Mouse (Mus musculus): ENCODE results near the gene Kif15. TPM values are rescaled to one million over a fixed set of nuclear protein-coding genes. Genes with fewer than 3 reads are reported as not detected.

The Kif15 gene
- polyA plus RNA-seq, 1 experiment from 2014 or later = 34.4 TPM

GRCm38 (mm10) chr9:123004718-123005117 is 53.9 kb downstream of the Kif15 start:
- 97% methylated on average over 2 of the region's 2 CpGs for WGBS
- H3K9ac ChIP-seq (ENCODE audit: low read depth, low read length) = no peak overlapping the region

GRCm38 (mm10) chr9:123006071-123006470 is 55.2 kb downstream of the Kif15 start:
- WGBS = 62% methylated on average over 6 of the region's 6 CpGs
- no peaks in the 10 kb centered on the region for H3K27me3 ChIP-seq (replicated peaks; ENCODE audit: control insufficient read depth, insufficient read depth, low read length)
- H3K9me3 ChIP-seq (ENCODE audit: control insufficient read depth, low read length) = no peaks in the 10 kb centered on the region
- no peak overlapping the region for H3K4me3 ChIP-seq (ENCODE audit: low read length)
- no peak overlapping the region for H3K4me2 ChIP-seq (ENCODE audit: low read depth, low read length)
- H3K27ac ChIP-seq (ENCODE audit: low read length) = no peak overlapping the region
- H3K9ac ChIP-seq (ENCODE audit: low read depth, low read length) = no peak overlapping the region
- ATAC-seq = no peak
- peaks cover 11% of the 10 kb centered on the region for H3K36me3 ChIP-seq (ENCODE audit: control insufficient read depth, insufficient read depth, low read length)
- H3K4me1 ChIP-seq (ENCODE audit: control insufficient read depth, insufficient read depth, low read length) = no peaks in the 10 kb centered on the region

More at GRCm38 (mm10) chr9:123004718-123005117, 53.9 kb downstream of the Kif15 start:
- no peak overlapping the region for H3K4me3 ChIP-seq (ENCODE audit: low read length)
- H3K9me3 ChIP-seq (ENCODE audit: control insufficient read depth, low read length) = no peaks in the 10 kb centered on the region
- ATAC-seq = no peak
- no peak overlapping the region for H3K27ac ChIP-seq (ENCODE audit: low read length)
- no peak overlapping the region for H3K4me2 ChIP-seq (ENCODE audit: low read depth, low read length)
- peaks cover 11% of the 10 kb centered on the region for H3K36me3 ChIP-seq (ENCODE audit: control insufficient read depth, insufficient read depth, low read length)
- no peaks in the 10 kb centered on the region for H3K4me1 ChIP-seq (ENCODE audit: control insufficient read depth, insufficient read depth, low read length)
- no peaks in the 10 kb centered on the region for H3K27me3 ChIP-seq (replicated peaks; ENCODE audit: control insufficient read depth, insufficient read depth, low read length)

- peak within 1 kb of the TSS; percentile 79 for H3K4me3 ChIP-seq (ENCODE audit: low read length)
- ATAC-seq = peak; percentile 99
- H3K4me1 ChIP-seq (ENCODE audit: control insufficient read depth, insufficient read depth, low read length) = peaks cover 14% of the 10 kb centered on the region
- peak within 1 kb of the TSS; percentile 86 for H3K4me2 ChIP-seq (ENCODE audit: low read depth, low read length)
- H3K27me3 ChIP-seq (replicated peaks; ENCODE audit: control insufficient read depth, insufficient read depth, low read length) = no peaks in the 10 kb centered on the region
- no peaks in the 10 kb centered on the region for H3K36me3 ChIP-seq (ENCODE audit: control insufficient read depth, insufficient read depth, low read length)
- under 1% methylated on average over 54 of the region's 69 CpGs for WGBS
- peak within 1 kb of the TSS; percentile 97 for H3K27ac ChIP-seq (ENCODE audit: low read length)
- no peaks in the 10 kb centered on the region for H3K9me3 ChIP-seq (ENCODE audit: control insufficient read depth, low read length)
- H3K9ac ChIP-seq (ENCODE audit: low read depth, low read length) = peak within 1 kb of the TSS; percentile 83
These were observed 70.3 kb downstream of the Kif15 start, which contains the start of gene Tmem42 for GRCm38 (mm10) chr9:123020995-123021631. Gene Tmem42 (plus strand): TSS chr9:123021326.

- Histone ChIP-seq H3K9me3 (ENCODE audit: control insufficient read depth, low read length) (no peaks in the 10 kb centered on the region), H3K36me3 (ENCODE audit: control insufficient read depth, insufficient read depth, low read length) (no peaks in the 10 kb centered on the region), H3K27ac (ENCODE audit: low read length) (no peak overlapping the region), H3K27me3 (replicated peaks; ENCODE audit: control insufficient read depth, insufficient read depth, low read length) (no peaks in the 10 kb centered on the region), H3K4me1 (ENCODE audit: control insufficient read depth, insufficient read depth, low read length) (peaks cover 14% of the 10 kb centered on the region), H3K4me2 (ENCODE audit: low read depth, low read length) (peak overlapping the region; percentile 86), H3K9ac (ENCODE audit: low read depth, low read length) (peak overlapping the region; percentile 83), H3K4me3 (ENCODE audit: low read length) (peak overlapping the region; percentile 79)
- ATAC-seq = no peak
- 33% methylated on average over 18 of the region's 24 CpGs for WGBS
These were observed 71.0 kb downstream of the Kif15 start for GRCm38 (mm10) chr9:123021636-123022379.

- no peaks in the 10 kb centered on the region for H3K9me3 ChIP-seq (ENCODE audit: control insufficient read depth, low read length)
- no peaks in the 10 kb centered on the region for H3K27me3 ChIP-seq (replicated peaks; ENCODE audit: control insufficient read depth, insufficient read depth, low read length)
- H3K4me2 ChIP-seq (ENCODE audit: low read depth, low read length) = no peak overlapping the region
- no peak overlapping the region for H3K27ac ChIP-seq (ENCODE audit: low read length)
- whole genome bisulfite sequencing = 84% methylated on average over 2 of the region's 2 CpGs
- H3K4me1 ChIP-seq (ENCODE audit: control insufficient read depth, insufficient read depth, low read length) = peaks cover 13% of the 10 kb centered on the region
- no peak overlapping the region for H3K9ac ChIP-seq (ENCODE audit: low read depth, low read length)
- H3K4me3 ChIP-seq (ENCODE audit: low read length) = no peak overlapping the region
- H3K36me3 ChIP-seq (ENCODE audit: control insufficient read depth, insufficient read depth, low read length) = no peaks in the 10 kb centered on the region
- no peak for ATAC-seq
These were observed 73.4 kb downstream of the Kif15 start for GRCm38 (mm10) chr9:123024201-123024600.

- no peak overlapping the region for H3K27ac ChIP-seq (ENCODE audit: low read length)
- WGBS = 72% methylated on average over 13 of the region's 13 CpGs
These were observed 80.8 kb downstream of the Kif15 start for GRCm38 (mm10) chr9:123031496-123032246.

GRCm38 (mm10) chr9:123034426-123034825 is 83.6 kb downstream of the Kif15 start, which contains the start of gene Tgm4:
Gene Tgm4 (plus strand): TSS chr9:123034726.
- no peaks in the 10 kb centered on the region for H3K4me1 ChIP-seq (ENCODE audit: control insufficient read depth, insufficient read depth, low read length)
- H3K4me2 ChIP-seq (ENCODE audit: low read depth, low read length) = no peak within 1 kb of the TSS
- H3K27me3 ChIP-seq (replicated peaks; ENCODE audit: control insufficient read depth, insufficient read depth, low read length) = no peaks in the 10 kb centered on the region
- H3K9ac ChIP-seq (ENCODE audit: low read depth, low read length) = no peak within 1 kb of the TSS
- H3K9me3 ChIP-seq (ENCODE audit: control insufficient read depth, low read length) = no peaks in the 10 kb centered on the region
- no peak within 1 kb of the TSS for H3K4me3 ChIP-seq (ENCODE audit: low read length)
- 89% methylated on average over 4 of the region's 4 CpGs for WGBS
- no peaks in the 10 kb centered on the region for H3K36me3 ChIP-seq (ENCODE audit: control insufficient read depth, insufficient read depth, low read length)
- no peak within 1 kb of the TSS for H3K27ac ChIP-seq (ENCODE audit: low read length)
- ATAC-seq = no peak

More at GRCm38 (mm10) chr9:123031496-123032246, 80.8 kb downstream of the Kif15 start:
- H3K9me3 ChIP-seq (ENCODE audit: control insufficient read depth, low read length) = no peaks in the 10 kb centered on the region
- no peaks in the 10 kb centered on the region for H3K36me3 ChIP-seq (ENCODE audit: control insufficient read depth, insufficient read depth, low read length)
- H3K4me3 ChIP-seq (ENCODE audit: low read length) = no peak overlapping the region
- no peaks in the 10 kb centered on the region for H3K4me1 ChIP-seq (ENCODE audit: control insufficient read depth, insufficient read depth, low read length)
- ATAC-seq = no peak; the same call in 1 of the 2 replicates
- no peaks in the 10 kb centered on the region for H3K27me3 ChIP-seq (replicated peaks; ENCODE audit: control insufficient read depth, insufficient read depth, low read length)
- H3K9ac ChIP-seq (ENCODE audit: low read depth, low read length) = no peak overlapping the region
- no peak overlapping the region for H3K4me2 ChIP-seq (ENCODE audit: low read depth, low read length)

GRCm38 (mm10) chr9:123047665-123048064 is 96.8 kb downstream of the Kif15 start:
- Histone ChIP-seq H3K27ac (ENCODE audit: low read length) (no peak overlapping the region), H3K9me3 (ENCODE audit: control insufficient read depth, low read length) (no peaks in the 10 kb centered on the region), H3K4me3 (ENCODE audit: low read length) (no peak overlapping the region), H3K27me3 (replicated peaks; ENCODE audit: control insufficient read depth, insufficient read depth, low read length) (no peaks in the 10 kb centered on the region), H3K4me2 (ENCODE audit: low read depth, low read length) (no peak overlapping the region), H3K36me3 (ENCODE audit: control insufficient read depth, insufficient read depth, low read length) (no peaks in the 10 kb centered on the region), H3K4me1 (ENCODE audit: control insufficient read depth, insufficient read depth, low read length) (no peaks in the 10 kb centered on the region), H3K9ac (ENCODE audit: low read depth, low read length) (no peak overlapping the region)
- WGBS = 73% methylated on average over 1 of the region's 1 CpGs
- ATAC-seq = no peak

GRCm38 (mm10) chr9:123058724-123059292 is 108.0 kb downstream of the Kif15 start:
- Histone ChIP-seq H3K36me3 (ENCODE audit: control insufficient read depth, insufficient read depth, low read length) (no peaks in the 10 kb centered on the region), H3K4me2 (ENCODE audit: low read depth, low read length) (no peak overlapping the region), H3K4me1 (ENCODE audit: control insufficient read depth, insufficient read depth, low read length) (no peaks in the 10 kb centered on the region), H3K9ac (ENCODE audit: low read depth, low read length) (no peak overlapping the region), H3K9me3 (ENCODE audit: control insufficient read depth, low read length) (no peaks in the 10 kb centered on the region), H3K27ac (ENCODE audit: low read length) (no peak overlapping the region), H3K27me3 (replicated peaks; ENCODE audit: control insufficient read depth, insufficient read depth, low read length) (no peaks in the 10 kb centered on the region), H3K4me3 (ENCODE audit: low read length) (no peak overlapping the region)
- no peak for ATAC-seq

Data from intestine, embryonic 16.5 days (tissue).